In the genomic region with DNA sequence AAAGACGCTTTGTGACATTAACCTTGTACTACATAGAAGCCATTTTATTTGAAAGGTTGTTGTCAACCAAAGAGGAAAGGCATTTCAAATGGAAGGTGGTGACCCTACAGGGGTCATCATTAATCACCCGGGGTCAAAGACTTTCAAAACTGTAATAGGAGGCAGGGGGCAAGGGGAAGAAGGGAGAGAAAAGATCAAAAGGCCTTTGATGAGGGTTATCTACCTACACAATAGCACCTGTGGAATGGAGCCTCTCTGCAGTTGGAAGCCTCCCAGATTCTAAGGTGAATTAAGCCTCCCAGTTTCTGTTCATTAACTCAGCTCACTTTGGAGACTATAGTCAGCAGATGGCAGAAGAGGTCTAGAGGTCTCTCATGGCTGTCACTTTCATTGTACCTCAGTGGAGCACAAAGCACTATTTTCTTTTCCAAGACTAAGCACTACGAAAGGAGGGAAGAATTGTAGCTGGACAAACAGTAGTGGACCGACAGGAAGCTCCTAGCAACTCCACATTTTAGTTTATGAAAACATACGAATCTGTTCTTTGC, we compare ENCODE assay signal across 12 mouse cellular contexts.
A peak's percentile ranks its signal among the peaks of the same experiment; 100 is the strongest.
DNase-seq lines count a peak whose midpoint lies in the region; ATAC-seq and TF ChIP-seq lines count a peak whose summit lies in the region.
"Had no signal": no experiment of that assay in that cellular context is flagged by ENCODE, and none has a peak within 500 bp of the region (broad histone marks: within the 10 kb centered on the region; RNA-seq: fewer than 3 reads in every experiment).

No protein-coding gene starts in this region.

- peaks cover 26% of the 10 kb centered on the region for H3K36me3 ChIP-seq in heart, embryonic 12.5 days
- peaks cover 37% of the 10 kb centered on the region for H3K36me3 ChIP-seq in heart, embryonic 10.5 days
- H3K36me3 ChIP-seq: lung, embryonic 15.5 days had no signal

- CTCF ChIA-PET in Patski (lab: Charles Lee) = interaction anchor here (0.6 to 1.1 kb wide), 2 partner anchors 23 to 84 kb away, joined by 3 read pairs; no protein-coding TSS in a partner anchor

- no peak overlapping the region for H3K4me2 ChIP-seq in heart, embryonic 12.5 days
- H3K4me2 ChIP-seq: embryonic facial prominence, embryonic 12.5 days; limb, embryonic 15.5 days; lung, embryonic 15.5 days had no signal

- POLR2A ChIA-PET in Patski (lab: Charles Lee) = no interaction called here

- in situ Hi-C loops in Patski (cut with MboI; ENCODE audit: low pct_unique_long_range_greater_than_20kb) = loop anchor here (10.0 kb wide), 1 partner anchor 777 kb away; a partner anchor contains a TSS

- no peaks in the 10 kb centered on the region for H3K27me3 ChIP-seq in heart, embryonic 12.5 days (replicated peaks)
- no peaks in the 10 kb centered on the region for H3K27me3 ChIP-seq in heart, embryonic 10.5 days (ENCODE audit: insufficient read depth, poor library complexity, severe bottlenecking)
- no peaks in the 10 kb centered on the region for H3K27me3 ChIP-seq in Patski
- H3K27me3 ChIP-seq: embryonic facial prominence, embryonic 12.5 days; limb, embryonic 15.5 days; lung, embryonic 15.5 days had no signal

- H3K4me3 ChIP-seq in heart, embryonic 12.5 days = no peak overlapping the region
- H3K4me3 ChIP-seq in heart, embryonic 10.5 days = no peak overlapping the region
- no peak overlapping the region for H3K4me3 ChIP-seq in left cerebral cortex, adult 2 months
- H3K4me3 ChIP-seq: embryonic facial prominence, embryonic 12.5 days; limb, embryonic 15.5 days; lung, embryonic 15.5 days had no signal

- peaks cover 8% of the 10 kb centered on the region; the same call in 1 of the 2 replicates for H3K4me1 ChIP-seq in heart, embryonic 12.5 days (replicated peaks)
- peaks cover 7% of the 10 kb centered on the region; the same call in 1 of the 2 replicates for H3K4me1 ChIP-seq in heart, embryonic 10.5 days

- H3K9me3 ChIP-seq in heart, embryonic 12.5 days (replicated peaks) = no peaks in the 10 kb centered on the region
- no peaks in the 10 kb centered on the region for H3K9me3 ChIP-seq in heart, embryonic 10.5 days
- H3K9me3 ChIP-seq: embryonic facial prominence, embryonic 12.5 days; limb, embryonic 15.5 days; lung, embryonic 15.5 days had no signal

- TF ChIP-seq CTCF in left cerebral cortex, adult 2 months (IDR thresholded peaks at IDR 0.05) = peak; percentile 19
- TF ChIP-seq CTCF in Patski (IDR thresholded peaks at IDR 0.05) = peak; percentile 27

- intact Hi-C loops in left cerebral cortex, adult 2 months (cut with DNase I) = loop anchor here (10.0 kb wide), 1 partner anchor 777 kb away; a partner anchor contains a TSS
- intact Hi-C loops in left cerebral cortex, postnatal 14 days (cut with DNase I) = loop anchor here (10.0 kb wide), 1 partner anchor 777 kb away; a partner anchor contains a TSS

- WGBS in heart, embryonic 12.5 days = 62% methylated on average over 5 of the region's 5 CpGs
- WGBS in heart, embryonic 10.5 days = 63% methylated on average over 5 of the region's 5 CpGs

- DNase-seq in heart, embryonic 10.5 days (ENCODE audit: low spot score) = no peak
- DNase-seq in left cerebral cortex, adult 2 months (ENCODE audit: extremely low spot score in 1 of 2, low spot score in 2 of 2) = no peak
- DNase-seq in left cerebral cortex, postnatal 14 days (ENCODE audit: low spot score in 2 of 2) = no peak
- DNase-seq in Patski (ENCODE audit: low read depth, low spot score) = no peak
- peak; percentile 24 for DNase-seq in retina, embryonic 14.5 days (ENCODE audit: low spot score)
- DNase-seq in thymus, postnatal 25 days = no peak
- DNase-seq: cerebellum, postnatal 14 days; heart, postnatal 14 days had no signal

- H3K9ac ChIP-seq in heart, embryonic 12.5 days = no peak overlapping the region
- H3K9ac ChIP-seq: embryonic facial prominence, embryonic 12.5 days; limb, embryonic 15.5 days; lung, embryonic 15.5 days had no signal

- H3K27ac ChIP-seq in heart, embryonic 12.5 days (ENCODE audit: poor library complexity, severe bottlenecking) = no peak overlapping the region
- no peak overlapping the region for H3K27ac ChIP-seq in heart, embryonic 10.5 days
- no peak overlapping the region for H3K27ac ChIP-seq in left cerebral cortex, adult 2 months
- H3K27ac ChIP-seq: embryonic facial prominence, embryonic 12.5 days; limb, embryonic 15.5 days; lung, embryonic 15.5 days had no signal

- ATAC-seq in heart, embryonic 12.5 days (ENCODE audit: insufficient number of reproducible peaks, low FRiP score) = peak; percentile 42; the same call in 1 of the 2 replicates
- no peak for ATAC-seq in Patski
